Mouse (Mus musculus) spleen, postnatal 4 days (tissue): ENCODE data around the gene Pklr.

Experiments used
- DNase-seq, 2 experiments: peaks; one replicate each; pipeline ENCODE4 v3.0.0; 2022; ENCODE audit warnings: low spot score in 2 of 2

The Pklr gene

DNA sequence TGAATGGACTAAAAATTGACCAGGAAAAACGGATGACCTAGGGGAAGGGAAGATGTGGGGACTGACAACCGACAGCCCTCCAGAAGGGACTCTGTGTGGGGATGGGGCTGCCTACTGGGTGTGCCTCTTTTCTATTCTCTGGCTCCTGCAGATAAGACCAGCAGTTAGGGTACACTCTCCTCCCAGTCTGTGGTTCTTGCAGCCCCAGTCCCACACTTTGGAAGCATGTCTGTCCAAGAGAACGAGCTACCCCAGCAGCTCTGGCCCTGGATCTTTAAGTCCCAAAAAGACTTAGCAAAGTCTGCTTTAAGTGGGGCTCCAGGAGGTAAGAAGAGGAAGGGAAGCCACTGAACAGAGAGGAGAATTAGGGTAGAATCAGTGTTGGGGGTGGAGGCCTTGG lies at the start of gene Pklr:
Gene Pklr, plus strand, starts transcription at position 185 of the 400 bp plus-strand sequence.
- DNase-seq, result no peak

DNA sequence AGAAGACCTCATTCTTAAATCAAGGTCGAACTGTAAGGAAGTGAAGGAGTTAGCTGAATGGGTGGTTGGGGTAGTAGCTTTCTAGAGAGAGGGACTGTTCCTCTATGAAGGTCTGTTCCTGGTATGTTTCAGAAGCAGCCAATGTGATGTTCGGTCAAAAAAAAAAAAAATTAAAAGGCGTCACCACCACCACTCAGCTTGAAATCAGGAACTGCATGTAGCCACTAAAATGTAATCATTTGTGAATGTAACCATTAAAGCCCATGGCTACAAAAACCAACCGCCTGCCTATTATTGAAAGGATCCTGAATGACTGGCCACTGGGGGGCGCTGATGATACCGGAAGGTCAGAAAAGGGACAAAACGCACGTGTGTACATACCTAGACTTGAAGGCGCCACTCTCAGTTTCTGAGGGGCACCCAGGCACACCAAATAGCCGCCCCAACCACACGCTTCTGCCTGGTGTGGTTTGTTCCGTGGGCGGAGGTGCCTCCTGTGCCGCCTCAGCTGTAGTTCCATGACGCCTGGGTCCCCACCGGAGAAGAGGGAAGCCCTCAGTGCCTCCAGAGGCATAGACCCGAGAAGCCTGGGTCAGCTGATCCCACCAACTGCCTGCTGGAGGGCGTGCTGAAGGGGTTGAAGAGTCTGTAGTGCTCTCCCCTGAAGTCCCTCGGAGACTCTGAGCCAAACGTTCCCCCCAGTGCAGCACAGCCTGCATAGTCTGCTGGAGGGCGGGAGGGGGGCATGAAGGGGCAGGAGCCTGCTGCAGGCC lies 48.4 kb upstream of the Pklr start:
- DNase-seq, result peak; percentile 86 to 97

DNA sequence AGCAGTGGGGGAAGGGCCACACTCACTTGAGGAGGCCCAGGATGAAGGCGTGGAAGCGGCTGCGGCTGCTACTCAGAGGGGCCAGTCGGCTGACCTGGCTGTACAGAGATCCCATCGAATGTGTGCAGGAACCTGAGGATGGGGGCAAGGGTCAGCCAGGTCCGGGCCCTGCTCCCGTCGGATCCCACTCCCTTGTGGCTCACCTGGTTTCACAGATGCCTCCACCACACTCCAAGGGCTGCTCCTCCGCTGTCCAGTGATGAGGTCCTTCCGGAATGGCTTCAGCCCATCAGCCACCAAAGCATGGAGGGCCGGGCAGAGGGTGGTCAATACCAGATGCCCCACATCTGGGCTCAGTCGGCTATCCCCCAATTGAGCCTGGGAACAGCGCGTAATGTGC lies 47.0 kb upstream of the Pklr start:
- no peak for DNase-seq

DNA sequence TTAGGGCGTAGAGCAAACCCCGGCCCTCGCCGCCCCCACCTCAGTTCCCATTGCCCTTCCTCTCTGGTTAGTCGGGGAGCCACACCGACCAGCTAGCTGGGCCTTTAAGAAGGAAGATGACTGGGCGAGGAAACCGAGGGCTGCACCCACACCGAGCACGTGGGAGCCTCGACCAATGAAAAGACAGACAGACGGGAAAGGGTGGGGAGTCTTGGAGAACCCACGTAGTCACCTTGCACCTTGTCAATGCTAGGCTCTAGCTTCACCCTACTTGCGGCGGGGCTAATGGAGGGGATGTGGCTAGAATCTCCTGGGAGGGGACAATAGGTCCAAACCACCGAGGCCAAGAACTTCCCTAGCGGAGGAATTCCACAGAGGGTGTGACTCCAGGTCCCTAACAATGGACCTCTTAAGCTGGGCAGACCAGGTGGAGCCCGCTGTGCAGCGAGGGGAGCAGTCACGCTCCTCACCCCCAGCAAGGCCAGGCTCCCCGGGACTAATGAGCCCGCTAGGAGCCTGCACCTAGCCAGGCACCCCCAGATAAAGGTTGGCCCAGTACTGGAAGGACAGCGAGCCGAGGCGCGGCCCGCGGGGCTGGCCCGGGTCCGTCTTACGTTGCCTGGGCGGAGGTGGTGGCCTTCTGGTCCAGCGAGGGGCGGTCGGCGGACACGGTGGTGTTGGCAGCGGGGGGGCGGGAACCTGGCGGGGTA lies 45.9 kb upstream of the Pklr start:
- peak; percentile 83 to 90 for DNase-seq

DNA sequence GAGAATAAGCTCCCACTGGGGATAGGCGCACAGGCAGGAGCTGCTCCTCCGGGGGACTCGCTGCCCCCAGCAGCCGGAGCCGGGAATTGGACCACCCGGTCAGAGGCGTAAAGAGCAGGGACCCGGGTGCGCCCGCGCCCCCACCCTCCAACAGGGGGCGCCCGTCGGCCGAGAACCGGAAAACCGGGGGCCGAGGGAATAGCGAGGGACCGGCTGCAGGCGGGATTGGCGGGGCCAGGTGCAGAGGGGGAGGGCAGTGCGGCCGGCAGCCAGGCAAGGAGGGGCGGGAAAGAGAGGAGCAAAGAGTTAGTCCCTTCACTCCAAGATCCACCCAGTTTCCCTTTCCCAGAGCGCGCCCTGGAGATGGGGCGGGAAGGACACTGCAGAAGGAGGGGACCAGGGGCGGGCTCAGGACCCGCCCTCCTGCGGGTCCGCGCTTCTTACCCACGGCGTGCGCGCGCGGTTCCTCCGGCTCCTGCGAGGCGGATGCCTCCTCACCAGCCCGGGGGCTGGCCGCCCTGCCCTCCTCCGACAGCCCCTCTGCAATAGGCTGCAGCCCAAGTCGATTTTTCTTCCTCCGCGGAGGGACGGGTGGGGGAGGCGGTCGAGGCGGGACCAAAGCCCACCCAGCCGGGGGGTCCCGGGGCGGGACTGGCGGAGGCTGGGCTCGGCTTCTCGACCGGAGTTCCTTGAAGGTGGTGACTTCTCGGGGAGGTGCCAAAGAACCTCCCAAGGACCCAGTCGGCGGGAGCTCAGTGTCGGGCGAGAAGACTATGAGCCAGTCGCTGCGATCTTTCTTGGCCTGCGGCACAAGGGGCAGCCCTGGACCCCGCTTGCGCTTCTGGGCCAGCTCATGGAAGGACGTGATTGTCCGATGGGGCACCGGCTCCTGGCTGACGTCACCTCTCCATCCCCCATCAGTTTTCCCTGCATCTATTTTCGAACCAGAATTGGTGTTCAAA lies 45.0 kb upstream of the Pklr start:
- DNase-seq, result peak; percentile 78 to 94

DNA sequence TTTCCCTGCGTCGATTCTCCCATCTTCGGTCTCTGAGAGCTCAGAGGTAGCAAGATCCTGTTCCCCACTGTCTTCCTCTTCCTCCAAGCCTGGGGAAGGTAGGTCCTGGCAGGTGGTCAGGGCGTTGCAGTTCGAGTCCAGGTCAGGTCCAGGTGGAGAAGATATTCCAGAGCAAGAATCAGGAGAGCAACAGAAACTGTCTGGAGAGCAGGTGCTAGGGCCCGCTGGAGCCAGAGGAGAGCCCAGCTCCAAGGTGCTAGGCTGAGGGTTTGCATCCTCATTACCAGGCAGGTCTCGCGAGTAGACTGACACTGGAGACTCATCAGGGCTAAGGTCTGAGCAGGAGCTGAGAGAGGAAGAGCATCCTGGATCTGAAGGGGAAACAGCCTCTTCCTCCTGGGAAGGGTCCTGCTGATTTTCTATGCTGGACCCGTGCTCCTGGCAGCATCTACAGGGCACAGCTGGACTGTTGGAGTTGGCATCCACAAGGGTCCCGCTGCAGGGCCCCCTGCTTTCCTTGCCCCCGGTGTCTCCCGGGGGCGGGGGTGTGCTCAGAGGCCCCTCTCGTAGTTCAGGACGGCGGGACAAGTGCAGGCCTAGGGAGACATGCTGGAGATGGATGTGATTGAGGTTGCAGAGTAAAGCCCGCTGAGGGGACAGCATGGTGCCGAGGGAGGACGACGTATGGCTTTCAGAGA lies 44.0 kb upstream of the Pklr start:
- DNase-seq, result no peak

DNA sequence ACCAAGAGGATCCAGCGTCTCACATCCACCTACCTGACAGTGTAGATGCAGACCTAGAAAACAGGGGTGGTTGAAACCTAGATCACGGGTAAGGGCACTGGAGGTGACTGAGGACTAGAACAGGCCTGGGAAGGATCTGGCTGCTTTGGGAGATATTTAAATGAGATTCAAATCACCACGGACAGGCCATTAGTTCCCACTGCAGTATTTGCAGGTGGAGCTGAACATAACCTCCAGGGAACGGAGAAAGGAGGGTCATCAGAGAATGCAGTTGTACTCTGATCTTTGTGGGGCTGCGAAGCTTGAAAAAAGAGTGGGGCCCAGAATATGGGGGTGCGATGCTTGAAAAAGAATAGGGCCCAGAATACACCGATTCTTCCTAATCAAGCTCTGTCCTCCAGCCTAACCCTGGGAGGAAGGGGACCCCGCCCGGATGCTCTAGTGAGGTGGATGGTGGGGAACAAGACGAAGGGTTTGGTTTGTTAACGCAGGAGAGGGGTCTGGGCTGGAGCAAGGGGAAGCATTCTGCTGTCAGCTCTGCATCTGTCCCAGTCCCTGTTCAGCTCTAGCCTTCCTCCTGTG lies 43.3 kb upstream of the Pklr start:
- no peak for DNase-seq

DNA sequence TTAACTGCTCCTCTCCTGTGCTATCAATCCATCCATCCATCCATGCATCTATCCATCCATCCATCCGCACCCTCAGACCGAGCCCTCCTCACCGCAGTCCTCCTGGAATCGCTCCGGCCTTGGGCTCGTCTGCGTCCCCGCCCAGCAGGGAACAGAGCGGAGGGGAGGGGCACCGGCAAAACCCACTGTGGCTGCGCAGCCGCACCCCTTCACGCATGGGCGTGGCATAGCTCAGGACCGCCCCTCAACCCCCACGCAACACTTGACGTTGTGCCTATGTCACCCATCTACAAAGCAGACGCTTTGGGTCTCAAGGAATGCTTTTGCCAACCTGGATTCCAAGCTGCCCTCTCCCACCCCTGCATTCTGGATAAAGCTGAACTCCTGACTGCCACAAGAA lies 42.8 kb upstream of the Pklr start, which contains the start of gene Rusc1:
Gene Rusc1, minus strand, starts transcription at position 137 of the 400 bp plus-strand sequence.
- DNase-seq, result peak; percentile 74 to 80

DNA sequence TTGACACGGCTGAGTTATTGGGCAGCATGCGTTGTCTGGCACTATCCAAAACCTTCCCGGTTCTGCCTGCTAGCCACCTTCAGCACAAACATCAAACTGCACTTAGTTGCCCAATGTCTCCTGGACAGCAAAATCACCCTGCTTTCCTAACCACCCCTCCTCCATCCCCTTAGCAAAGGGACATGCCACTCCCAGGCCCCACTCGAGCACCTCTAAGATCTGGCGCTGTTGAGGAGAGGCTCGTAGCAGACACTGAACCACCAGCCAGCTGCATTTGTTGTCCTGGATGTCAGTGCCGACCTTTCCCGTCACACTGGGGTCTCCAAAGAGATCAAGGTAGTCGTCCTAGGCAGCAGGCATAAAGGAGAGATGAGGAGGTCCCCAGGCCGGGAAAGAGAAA lies 41.9 kb upstream of the Pklr start:
- no peak for DNase-seq

DNA sequence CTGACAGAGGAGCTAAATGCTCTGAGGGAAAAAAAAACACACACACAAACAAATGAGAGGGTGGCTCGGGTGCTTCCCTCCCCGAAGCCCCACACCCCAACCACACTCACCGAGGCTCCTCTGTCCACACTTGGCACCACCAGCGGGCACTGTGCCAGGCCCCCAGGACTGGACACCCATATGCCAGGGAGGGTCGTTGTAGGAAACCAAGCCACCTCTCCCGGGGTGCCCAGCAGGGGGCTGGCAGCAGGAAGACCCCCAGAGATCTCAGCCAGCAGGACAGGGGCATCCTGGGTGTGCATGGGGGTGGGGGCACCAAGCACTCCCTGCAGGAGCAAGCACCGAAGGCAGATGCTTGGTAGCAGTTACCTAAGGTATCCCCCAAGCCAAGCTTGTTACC lies 35.1 kb upstream of the Pklr start, which contains the start of gene Gm43738:
Gene Gm43738, minus strand, starts transcription at position 289 of the 400 bp plus-strand sequence.
- DNase-seq, result no peak

DNA sequence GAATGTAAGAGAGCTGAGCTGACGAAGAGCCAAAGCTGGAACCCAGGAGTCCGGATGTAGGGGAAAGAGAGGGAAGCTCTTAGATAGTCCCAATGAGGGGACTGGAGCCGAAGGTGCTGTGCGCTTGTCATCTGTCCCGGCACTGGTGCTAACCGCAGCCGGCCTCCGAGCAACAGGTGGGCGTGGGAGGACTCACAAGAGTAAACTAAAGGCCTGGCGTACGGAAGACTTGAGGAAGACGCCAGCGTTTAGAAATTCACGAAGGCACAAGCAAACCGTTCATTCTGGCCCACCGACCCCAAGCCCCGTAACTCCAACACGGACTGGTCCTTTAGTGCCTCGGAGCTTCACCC lies 34.5 kb upstream of the Pklr start:
- DNase-seq, result no peak

DNA sequence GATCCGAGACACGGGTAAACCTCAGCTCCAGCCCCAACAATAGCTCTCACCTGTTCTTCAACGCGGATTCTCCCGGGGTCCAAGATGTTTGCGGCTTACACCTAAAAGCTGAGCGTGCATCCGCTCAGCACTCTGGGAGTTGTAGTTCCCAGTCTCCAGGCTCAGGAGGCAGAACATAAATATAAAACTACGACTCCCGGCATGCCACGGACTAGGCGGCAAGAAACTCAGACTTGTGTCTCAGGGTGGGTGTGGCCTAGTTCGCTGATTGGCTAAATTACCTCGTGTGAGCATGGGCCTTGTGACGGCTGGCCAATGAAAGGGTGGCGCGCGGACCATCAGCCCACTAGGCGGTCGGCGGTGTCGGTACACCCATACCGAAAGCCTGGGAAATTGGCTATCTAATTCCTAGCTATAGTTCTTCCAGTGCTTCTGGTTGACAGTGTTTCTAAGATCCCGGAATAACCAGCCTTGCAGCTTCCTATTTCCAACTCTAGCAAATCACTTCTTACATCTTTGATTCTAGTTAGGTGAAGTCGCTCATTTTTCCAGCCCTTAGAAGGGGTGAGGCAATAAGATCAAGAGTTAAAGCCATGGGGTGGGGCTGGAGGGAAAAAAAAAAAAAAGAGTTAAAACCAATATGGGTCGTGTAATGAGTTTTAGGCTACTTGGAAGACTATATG lies 34.0 kb upstream of the Pklr start, which contains the start of gene Fdps:
Gene Fdps, minus strand, starts transcription at position 148 of the 683 bp plus-strand sequence.
- peak; percentile 94 to 95 for DNase-seq

DNA sequence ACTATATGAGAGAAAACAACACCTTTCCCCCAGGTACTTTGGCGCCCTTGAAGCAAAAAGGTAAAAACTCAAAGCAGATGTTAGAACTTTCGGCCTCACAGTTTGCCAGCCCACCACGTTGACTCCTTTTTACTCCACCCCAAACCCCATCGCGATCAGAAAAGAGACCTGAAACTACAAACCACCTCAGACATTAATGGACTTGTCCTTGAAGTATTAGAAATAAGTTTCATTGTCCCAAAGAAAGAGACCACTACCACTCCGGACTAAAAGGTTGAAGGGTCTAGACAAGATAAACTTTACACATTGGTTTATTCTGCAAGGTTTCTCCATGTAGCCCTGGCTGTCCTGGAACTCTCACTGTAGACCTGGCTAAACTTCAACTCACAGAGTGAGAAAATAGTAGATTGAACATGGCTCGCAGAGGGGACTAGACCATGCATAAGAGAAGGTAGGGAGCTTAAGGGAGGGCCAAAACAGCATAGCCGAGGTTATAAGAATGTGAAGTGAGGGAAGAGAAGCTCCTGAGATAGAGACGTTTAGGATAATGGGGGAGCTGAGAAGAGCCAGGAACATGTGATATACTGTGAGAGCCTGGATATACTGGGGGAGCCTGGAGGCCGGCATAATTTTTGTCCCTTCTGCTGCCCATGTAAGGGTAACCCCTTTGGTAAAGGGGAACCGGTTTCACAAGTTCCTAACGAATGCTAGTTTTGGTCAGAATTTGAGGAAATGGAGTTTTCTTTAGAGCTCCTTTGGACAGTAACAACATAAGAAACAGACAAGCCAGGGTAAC lies 33.2 kb upstream of the Pklr start:
- DNase-seq, result no peak

DNA sequence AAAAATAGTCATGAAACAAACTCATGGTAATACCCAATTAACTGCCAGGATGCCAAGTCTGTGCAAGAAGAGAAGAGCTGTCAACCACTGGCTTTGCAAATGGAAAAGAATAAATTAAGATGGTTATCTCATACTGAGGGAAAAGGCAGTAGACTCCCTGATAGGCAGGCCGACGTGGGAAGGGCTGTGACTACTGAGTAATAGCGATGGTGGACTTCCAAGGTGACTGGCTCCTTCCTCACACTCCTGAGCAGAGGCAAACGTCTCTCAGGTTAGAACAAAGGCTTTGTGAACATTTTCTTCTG lies 32.7 kb upstream of the Pklr start:
- no peak for DNase-seq

DNA sequence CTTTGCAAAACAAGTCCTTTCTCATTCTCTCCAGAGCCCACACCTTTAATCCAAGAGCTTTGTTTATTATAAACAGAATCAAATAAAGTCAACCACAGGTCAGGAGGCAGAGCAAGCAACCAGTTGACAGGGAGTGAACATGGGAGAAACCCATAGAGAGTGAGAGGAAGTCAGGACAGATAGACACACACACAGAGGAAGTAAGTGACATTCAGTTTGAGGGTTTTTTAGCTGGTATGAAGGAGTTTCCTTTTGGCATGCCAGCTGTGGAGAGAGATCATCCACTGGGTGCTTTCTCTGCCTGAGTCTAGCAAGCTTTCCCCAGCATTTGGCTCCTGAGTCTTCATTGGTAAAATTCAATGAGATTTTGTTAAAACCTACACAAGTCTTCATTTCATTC lies 29.1 kb upstream of the Pklr start:
- DNase-seq, result no peak

DNA sequence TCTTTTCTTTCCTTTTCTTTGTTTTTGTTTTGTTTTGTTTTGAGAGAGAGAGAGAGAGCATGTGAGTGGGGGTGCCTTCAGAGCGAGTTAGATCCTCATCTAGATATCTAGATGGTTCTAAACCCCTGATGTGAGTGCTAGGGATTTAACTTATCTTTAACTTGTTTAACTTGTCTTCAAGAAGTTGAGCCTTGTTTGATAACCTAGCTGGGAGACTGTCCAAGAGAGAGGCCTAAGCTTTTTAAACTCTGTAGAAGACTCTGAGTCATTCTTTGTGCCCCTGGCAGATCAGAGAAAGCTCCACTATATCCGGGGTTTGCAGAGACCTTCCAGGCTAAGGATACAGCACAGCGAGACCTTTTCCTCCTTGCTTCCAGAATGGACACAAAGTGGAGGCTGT lies 28.4 kb upstream of the Pklr start:
- no peak for DNase-seq

DNA sequence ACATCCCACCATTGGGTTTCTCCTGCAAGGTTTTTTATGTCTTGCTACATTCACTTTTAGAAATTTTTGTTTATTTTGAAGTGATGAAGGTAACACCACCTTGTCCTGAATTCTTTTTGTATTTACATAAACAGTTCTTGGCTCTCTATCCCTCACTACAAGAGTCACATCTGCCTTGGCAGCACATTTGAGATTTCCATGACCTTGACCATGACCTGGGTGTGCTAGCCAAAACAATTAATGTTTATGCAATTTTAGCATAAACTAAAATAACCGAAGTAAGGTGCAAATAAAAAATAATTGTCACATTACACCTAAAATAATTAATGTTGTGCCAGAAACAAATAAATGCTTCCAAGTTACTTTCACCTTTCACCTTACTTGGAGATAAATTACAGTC lies 27.8 kb upstream of the Pklr start:
- no peak for DNase-seq

DNA sequence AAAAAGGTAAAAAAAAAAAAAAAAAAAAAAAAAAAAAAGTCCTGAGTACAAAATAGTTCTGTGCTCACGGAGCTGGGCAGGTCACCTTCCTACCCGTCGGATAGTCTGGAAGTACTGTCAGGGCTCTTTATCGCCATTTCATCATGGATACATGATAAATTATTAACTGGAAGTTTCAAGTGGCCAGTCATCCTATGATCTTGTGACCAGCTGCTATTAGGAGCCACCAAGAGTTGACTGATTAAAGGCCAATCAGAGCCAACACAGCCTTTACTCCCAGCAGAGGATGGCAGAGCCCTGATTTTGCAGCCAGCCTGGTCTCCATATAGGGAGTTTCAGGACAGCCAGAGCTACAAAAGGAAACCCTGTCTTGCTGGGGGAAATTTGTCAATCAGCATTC lies 22.9 kb upstream of the Pklr start:
- no peak for DNase-seq

DNA sequence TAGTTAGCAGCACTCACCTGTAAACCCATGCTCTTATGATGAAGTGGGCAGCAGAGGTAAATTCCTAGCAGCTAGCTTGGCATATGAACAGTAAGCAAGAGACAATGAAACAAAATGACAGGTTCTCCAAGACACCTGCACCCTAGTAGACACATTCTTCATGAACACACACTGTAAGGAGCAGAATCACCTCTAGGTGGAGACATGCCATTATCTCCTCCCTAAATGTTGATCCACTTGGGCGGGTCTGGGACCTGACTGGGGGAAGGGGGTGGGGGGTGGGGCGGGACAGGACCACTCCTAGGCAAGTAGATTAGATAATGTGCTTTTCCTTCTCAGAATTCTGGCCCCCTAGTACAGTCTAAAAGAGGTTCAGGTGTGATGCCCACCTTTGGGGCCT lies 20.4 kb upstream of the Pklr start:
- no peak for DNase-seq

DNA sequence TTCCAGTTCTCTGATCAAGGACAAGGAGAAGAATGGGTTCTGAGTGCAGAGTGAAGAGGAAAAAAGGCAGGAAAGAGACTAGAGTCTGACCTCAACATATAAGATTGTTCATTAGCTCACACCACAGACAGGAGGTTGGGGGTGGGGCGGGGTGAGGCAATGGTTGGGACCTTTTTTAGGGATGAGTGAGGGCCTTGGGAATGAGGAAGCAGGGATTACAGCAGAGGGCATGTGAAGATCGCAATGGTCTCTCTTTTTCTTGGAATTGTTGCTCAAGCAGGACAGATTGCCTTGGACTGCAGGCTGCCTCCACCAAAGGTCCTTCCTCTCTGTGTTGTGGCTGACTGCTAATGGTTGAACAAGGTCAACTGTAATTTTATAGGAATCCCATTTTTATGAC lies 12.6 kb upstream of the Pklr start:
- no peak for DNase-seq
